Mouse (Mus musculus): Measurements from ENCODE around the gene Vars2. TPM values are rescaled to one million over a fixed set of nuclear protein-coding genes. Genes with fewer than 3 reads are reported as not detected.

The Vars2 gene
- polyA plus RNA-seq, 1 experiment from 2014 or later = 22.4 TPM

DNA sequence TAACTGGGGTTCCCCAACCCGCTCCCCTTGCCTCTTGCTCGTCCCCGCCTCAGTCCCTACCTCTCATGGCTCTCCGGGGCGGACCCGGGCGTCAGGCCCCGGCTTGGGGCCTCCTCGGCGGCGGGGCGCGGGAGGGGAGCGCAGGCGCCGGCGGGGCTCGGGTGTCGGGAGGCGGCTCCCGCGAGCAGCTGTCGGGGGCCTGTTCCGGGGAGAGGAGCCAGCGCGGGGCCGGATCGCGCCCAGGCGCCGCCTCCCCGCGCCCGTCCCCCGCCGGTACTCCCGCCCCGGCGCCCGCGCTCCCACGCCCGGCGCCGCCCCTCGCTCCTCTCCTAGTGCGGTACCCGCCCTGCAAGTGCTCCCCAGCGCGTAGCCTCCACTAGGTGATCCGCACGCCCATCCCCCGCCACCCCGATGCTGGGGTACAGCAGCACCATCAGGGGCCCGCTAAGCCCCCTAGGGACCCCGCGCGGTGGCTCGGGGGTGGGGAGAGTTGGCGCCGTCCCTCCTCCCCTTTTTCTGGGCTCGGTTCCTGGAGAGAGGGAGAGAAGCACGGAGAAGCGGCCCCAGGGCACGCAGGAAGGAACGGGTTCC is 33.1 kb upstream of the Vars2 start:
- Histone ChIP-seq H3K4me1 (ENCODE audit: insufficient read depth) (peaks cover 39% of the 10 kb centered on the region), H3K4me3 (ENCODE audit: low read depth, low read length) (peak overlapping the region; percentile 61), H3K9ac (peak overlapping the region; percentile 75), H3K27ac (ENCODE audit: low read depth) (peak overlapping the region; percentile 97), H3K9me3 (ENCODE audit: low read depth, low read length) (peaks cover under 1% of the 10 kb centered on the region; the same call in 1 of the 2 replicates), H3K4me2 (peak overlapping the region; percentile 83), H3K27me3 (ENCODE audit: insufficient read depth, low read length) (no peaks in the 10 kb centered on the region; the same call in 1 of the 2 replicates), H3K36me3 (ENCODE audit: insufficient read depth) (peaks cover 7% of the 10 kb centered on the region; the same call in 1 of the 2 replicates)
- peak; percentile 69 for ATAC-seq (ENCODE audit: insufficient read depth)
- peak; percentile 88 for DNase-seq
- peak; percentile 14; the same call in 1 of the 2 replicates for TF ChIP-seq CTCF (IDR thresholded peaks at IDR 0.05; ENCODE audit: low read depth)
- WGBS = 0% methylated on average over 42 of the region's 66 CpGs

DNA sequence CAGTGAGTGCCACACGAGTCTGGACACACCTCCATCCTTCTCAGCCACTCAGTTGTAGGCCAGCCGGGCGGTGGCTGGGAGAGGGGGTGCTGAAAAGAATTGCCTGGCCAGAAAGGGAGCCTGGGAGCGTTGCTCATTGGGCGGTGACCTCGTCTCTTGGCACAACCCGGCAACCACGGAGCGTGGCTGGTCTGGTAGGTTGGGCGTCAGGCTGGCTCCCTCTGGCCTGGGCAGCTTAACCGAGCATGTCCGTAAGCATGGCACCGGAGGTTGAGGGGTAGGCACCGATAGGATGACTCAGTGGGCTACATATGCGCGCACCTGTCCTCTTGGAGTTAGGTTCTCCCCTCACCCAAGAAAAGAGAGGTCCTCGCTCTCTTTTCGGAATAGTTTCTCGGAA is 32.5 kb upstream of the Vars2 start:
- peak overlapping the region; percentile 61 for H3K4me3 ChIP-seq (ENCODE audit: low read depth, low read length)
- peak; percentile 13; the same call in 1 of the 2 replicates for ATAC-seq (ENCODE audit: insufficient read depth)
- peaks cover 9% of the 10 kb centered on the region; the same call in 1 of the 2 replicates for H3K36me3 ChIP-seq (ENCODE audit: insufficient read depth)
- H3K4me2 ChIP-seq = peak overlapping the region; percentile 83
- 1% methylated on average over 19 of the region's 19 CpGs for WGBS
- H3K27me3 ChIP-seq (ENCODE audit: insufficient read depth, low read length) = no peaks in the 10 kb centered on the region; the same call in 1 of the 2 replicates
- peaks cover 36% of the 10 kb centered on the region for H3K4me1 ChIP-seq (ENCODE audit: insufficient read depth)
- H3K9ac ChIP-seq = peak overlapping the region; percentile 75
- peak; percentile 72 for DNase-seq
- H3K27ac ChIP-seq (ENCODE audit: low read depth) = peak overlapping the region; percentile 97
- TF ChIP-seq CTCF (IDR thresholded peaks at IDR 0.05; ENCODE audit: low read depth) = no peak
- peaks cover 4% of the 10 kb centered on the region; the same call in 1 of the 2 replicates for H3K9me3 ChIP-seq (ENCODE audit: low read depth, low read length)

DNA sequence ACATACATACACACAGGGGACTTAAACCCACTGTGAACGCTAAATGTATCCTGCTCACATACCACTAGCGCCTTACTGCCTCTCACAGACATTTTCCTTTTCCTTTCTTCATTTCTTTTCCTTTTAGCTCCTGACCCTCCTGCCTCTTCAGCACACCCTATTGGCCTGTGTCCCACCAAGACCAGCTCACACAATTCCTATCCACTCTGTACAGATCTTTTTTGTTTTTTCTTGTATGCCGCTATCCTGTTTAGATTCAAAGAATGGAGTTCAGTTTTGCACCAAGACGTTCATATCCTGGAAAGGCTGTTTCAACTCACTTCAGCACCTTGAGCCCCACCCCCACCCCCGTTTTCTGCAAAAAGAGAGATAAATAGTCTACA is 31.1 kb upstream of the Vars2 start:
- DNase-seq = peak; percentile 31
- Histone ChIP-seq H3K9ac (peak overlapping the region; percentile 54; the same call in 1 of the 2 replicates), H3K36me3 (ENCODE audit: insufficient read depth) (peaks cover 12% of the 10 kb centered on the region; the same call in 1 of the 2 replicates), H3K27ac (ENCODE audit: low read depth) (peak overlapping the region; percentile 88), H3K4me1 (ENCODE audit: insufficient read depth) (peaks cover 31% of the 10 kb centered on the region), H3K4me3 (ENCODE audit: low read depth, low read length) (peak overlapping the region; percentile 34), H3K4me2 (peak overlapping the region; percentile 72), H3K9me3 (ENCODE audit: low read depth, low read length) (peaks cover 4% of the 10 kb centered on the region; the same call in 1 of the 2 replicates), H3K27me3 (ENCODE audit: insufficient read depth, low read length) (no peaks in the 10 kb centered on the region; the same call in 1 of the 2 replicates)
- WGBS = 31% methylated on average over 5 of the region's 5 CpGs
- TF ChIP-seq CTCF (IDR thresholded peaks at IDR 0.05; ENCODE audit: low read depth) = no peak
- no peak for ATAC-seq (ENCODE audit: insufficient read depth)

DNA sequence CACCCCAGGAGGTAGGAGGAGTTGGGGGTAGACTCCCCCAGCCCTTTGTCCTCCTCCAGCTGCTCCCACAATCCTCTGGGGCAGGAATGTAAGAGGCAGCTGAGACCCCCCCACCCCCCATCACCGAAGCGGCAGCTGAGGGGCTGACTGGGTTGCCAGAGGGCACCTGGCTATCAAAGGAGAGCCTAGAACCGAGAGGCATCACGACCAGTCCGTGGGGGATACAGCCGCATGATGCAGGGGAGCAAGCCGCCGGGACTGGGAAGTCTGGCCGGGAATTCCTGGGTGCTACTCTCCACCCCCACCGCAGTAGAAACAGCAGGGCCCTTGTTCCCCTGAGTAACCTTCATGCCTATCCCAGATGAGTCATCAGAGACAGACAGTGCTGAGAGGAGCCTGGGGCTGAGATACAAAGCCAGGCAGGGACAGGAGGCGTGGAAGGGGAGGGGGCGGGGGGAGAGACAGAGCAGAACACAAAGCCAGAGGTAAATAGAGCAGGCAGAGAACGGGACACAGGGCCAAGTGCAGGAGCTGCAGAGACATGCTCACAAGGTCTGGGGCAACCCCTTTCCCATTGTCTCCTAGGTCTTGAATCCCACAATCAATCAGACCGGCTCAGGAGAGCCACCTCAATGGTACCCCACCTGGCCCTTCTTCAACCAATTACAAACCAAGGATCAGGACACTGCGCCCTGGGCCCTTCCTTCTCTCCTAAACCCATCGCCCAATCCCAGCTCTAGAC is 30.5 kb upstream of the Vars2 start:
- H3K36me3 ChIP-seq (ENCODE audit: insufficient read depth) = peaks cover 17% of the 10 kb centered on the region
- H3K4me2 ChIP-seq = peak overlapping the region; percentile 72
- ATAC-seq (ENCODE audit: insufficient read depth) (peak; percentile 37), DNase-seq (peak; percentile 39)
- H3K4me1 ChIP-seq (ENCODE audit: insufficient read depth) = peaks cover 31% of the 10 kb centered on the region
- no peak for TF ChIP-seq CTCF (IDR thresholded peaks at IDR 0.05; ENCODE audit: low read depth)
- H3K9me3 ChIP-seq (ENCODE audit: low read depth, low read length) = peaks cover 4% of the 10 kb centered on the region; the same call in 1 of the 2 replicates
- peak overlapping the region; percentile 88 for H3K27ac ChIP-seq (ENCODE audit: low read depth)
- peak overlapping the region; percentile 54 for H3K9ac ChIP-seq
- no peaks in the 10 kb centered on the region; the same call in 1 of the 2 replicates for H3K27me3 ChIP-seq (ENCODE audit: insufficient read depth, low read length)
- H3K4me3 ChIP-seq (ENCODE audit: low read depth, low read length) = peak overlapping the region; percentile 34
- WGBS = 9% methylated on average over 16 of the region's 16 CpGs

DNA sequence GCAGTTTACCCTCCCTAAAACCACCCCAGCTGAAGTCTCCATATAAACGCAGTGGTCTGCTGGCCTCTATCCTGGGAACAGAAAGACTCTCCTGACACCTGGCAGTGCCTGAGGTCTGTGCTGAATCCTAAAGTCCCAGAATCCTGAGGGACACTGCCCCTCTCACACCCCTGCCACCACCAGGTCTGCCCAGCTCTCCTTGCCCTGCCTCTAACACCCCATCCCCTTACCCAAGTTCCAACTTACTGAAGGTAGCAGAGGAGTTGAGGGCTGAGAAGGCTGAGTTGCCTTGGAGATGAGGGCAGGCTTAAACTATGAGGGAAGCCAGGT is 30.0 kb upstream of the Vars2 start:
- H3K36me3 ChIP-seq (ENCODE audit: insufficient read depth) = peaks cover 22% of the 10 kb centered on the region
- H3K27me3 ChIP-seq (ENCODE audit: insufficient read depth, low read length) = no peaks in the 10 kb centered on the region; the same call in 1 of the 2 replicates
- no peak for ATAC-seq (ENCODE audit: insufficient read depth)
- peak overlapping the region; percentile 34 for H3K4me3 ChIP-seq (ENCODE audit: low read depth, low read length)
- no peak for TF ChIP-seq CTCF (IDR thresholded peaks at IDR 0.05; ENCODE audit: low read depth)
- peaks cover 4% of the 10 kb centered on the region; the same call in 1 of the 2 replicates for H3K9me3 ChIP-seq (ENCODE audit: low read depth, low read length)
- peak overlapping the region; percentile 72 for H3K4me2 ChIP-seq
- 9% methylated on average over 1 of the region's 1 CpGs for WGBS
- no peak for DNase-seq
- H3K27ac ChIP-seq (ENCODE audit: low read depth) = peak overlapping the region; percentile 88
- H3K9ac ChIP-seq = peak overlapping the region; percentile 54
- peaks cover 27% of the 10 kb centered on the region for H3K4me1 ChIP-seq (ENCODE audit: insufficient read depth)

DNA sequence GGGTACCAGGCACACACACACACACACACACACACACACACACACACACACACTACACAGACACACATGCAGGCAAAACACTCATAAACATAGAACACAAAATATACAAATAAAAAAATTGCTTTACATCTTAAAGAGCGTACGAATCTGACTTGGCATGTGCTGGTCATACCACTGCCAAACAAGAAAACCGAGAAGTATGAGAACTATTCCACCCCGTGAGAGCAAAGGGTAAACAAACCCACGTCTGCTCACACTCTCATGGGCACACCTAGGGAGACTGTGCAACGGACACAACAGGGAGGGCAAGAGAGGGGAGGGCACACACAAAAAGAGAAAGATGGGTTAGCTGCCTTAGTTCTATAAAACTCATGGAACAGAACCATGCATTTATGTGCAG is 29.3 kb upstream of the Vars2 start:
- peak overlapping the region; percentile 6; the same call in 1 of the 2 replicates for H3K4me3 ChIP-seq (ENCODE audit: low read depth, low read length)
- 23% methylated on average over 6 of the region's 6 CpGs for WGBS
- H3K27ac ChIP-seq (ENCODE audit: low read depth) = peak overlapping the region; percentile 36; the same call in 1 of the 2 replicates
- H3K9ac ChIP-seq = peak overlapping the region; percentile 54
- ATAC-seq (ENCODE audit: insufficient read depth) = no peak
- peaks cover 29% of the 10 kb centered on the region for H3K36me3 ChIP-seq (ENCODE audit: insufficient read depth)
- TF ChIP-seq CTCF (IDR thresholded peaks at IDR 0.05; ENCODE audit: low read depth) = no peak
- no peaks in the 10 kb centered on the region; the same call in 1 of the 2 replicates for H3K27me3 ChIP-seq (ENCODE audit: insufficient read depth, low read length)
- peak; percentile 9 for DNase-seq
- H3K4me2 ChIP-seq = peak overlapping the region; percentile 72
- H3K9me3 ChIP-seq (ENCODE audit: low read depth, low read length) = peaks cover 4% of the 10 kb centered on the region; the same call in 1 of the 2 replicates
- peaks cover 20% of the 10 kb centered on the region; the same call in 1 of the 2 replicates for H3K4me1 ChIP-seq (ENCODE audit: insufficient read depth)

DNA sequence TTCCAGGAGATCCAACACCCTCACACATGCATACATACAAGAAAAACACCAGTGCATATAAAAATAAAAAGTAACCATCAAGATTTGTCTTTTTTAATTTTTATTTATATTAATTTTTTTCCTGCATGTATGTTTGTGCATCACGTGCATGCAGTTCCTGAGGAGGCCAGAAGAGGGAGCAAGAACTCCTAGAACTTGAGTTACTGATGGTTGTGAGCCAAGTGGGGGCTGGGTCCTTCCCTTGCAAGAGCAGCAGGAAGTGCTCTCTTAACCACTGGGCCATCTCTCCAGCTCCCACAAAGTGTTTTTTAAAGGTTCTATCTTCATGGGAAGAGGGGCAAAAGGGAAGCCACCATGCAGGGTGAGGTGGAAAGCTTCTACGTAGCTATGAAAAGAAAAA is 27.9 kb upstream of the Vars2 start:
- DNase-seq (peak; percentile 75), ATAC-seq (ENCODE audit: insufficient read depth) (no peak)
- Histone ChIP-seq H3K9ac (no peak overlapping the region), H3K9me3 (ENCODE audit: low read depth, low read length) (peaks cover 4% of the 10 kb centered on the region; the same call in 1 of the 2 replicates), H3K27ac (ENCODE audit: low read depth) (no peak overlapping the region), H3K4me1 (ENCODE audit: insufficient read depth) (peaks cover 19% of the 10 kb centered on the region; the same call in 1 of the 2 replicates), H3K36me3 (ENCODE audit: insufficient read depth) (peaks cover 43% of the 10 kb centered on the region), H3K27me3 (ENCODE audit: insufficient read depth, low read length) (no peaks in the 10 kb centered on the region; the same call in 1 of the 2 replicates), H3K4me3 (ENCODE audit: low read depth, low read length) (no peak overlapping the region), H3K4me2 (no peak overlapping the region)
- peak; percentile 61 for TF ChIP-seq CTCF (IDR thresholded peaks at IDR 0.05; ENCODE audit: low read depth)
- 97% methylated on average over 2 of the region's 2 CpGs for WGBS
